Mouse (Mus musculus) testis, adult 2 months (tissue): Measurements from ENCODE around the gene Cc2d2b.

ENCODE experiments used
- CTCF ChIP-seq: fragments of 200-500 bp; IDR thresholded peaks from 2 replicates; pipeline ENCODE4 v1.5.1; 2012; ENCODE audit warnings: low read depth, mild to moderate bottlenecking, inconsistent platforms, low read length, moderate library complexity; ENCODE audit not compliant: control insufficient read depth, insufficient read depth, insufficient replicate concordance
- POLR2A ChIP-seq: fragments of 200-500 bp; IDR thresholded peaks from 2 replicates; pipeline ENCODE4 v1.6.1; 2012; ENCODE audit warnings: low read depth, mild to moderate bottlenecking, inconsistent platforms, low read length, moderate library complexity; ENCODE audit not compliant: control insufficient read depth

DNA sequence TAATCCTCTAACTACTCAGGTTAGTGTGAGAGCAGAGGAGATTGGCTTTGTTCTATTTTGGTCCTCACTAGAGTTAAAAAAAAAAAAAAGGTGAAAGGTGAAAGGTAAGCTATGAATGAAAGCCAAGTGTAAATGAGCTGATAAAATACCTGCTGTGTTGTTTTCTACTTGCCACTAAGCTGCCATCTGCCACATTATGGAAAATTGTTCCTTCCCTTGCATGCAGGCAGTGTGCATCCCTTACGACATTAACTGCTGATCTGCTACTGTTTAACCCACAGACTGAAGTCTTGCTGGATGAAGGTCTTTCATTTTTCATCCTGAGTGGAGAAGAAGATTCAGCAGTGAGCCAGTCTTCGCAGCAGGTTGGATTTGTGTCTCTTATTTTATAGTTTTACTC, 11.5 kb downstream of the Cc2d2b start:
- TF ChIP-seq CTCF, result no peak
- no peak for TF ChIP-seq POLR2A
